Mouse (Mus musculus) G1E-ER4 (cell line): ENCODE data around the gene Mbd5. TPM values are rescaled to one million over a fixed set of nuclear protein-coding genes. Genes with fewer than 3 reads are reported as not detected.

Experiments
- GATA1 ChIP-seq: IDR thresholded peaks from one replicate; pipeline ENCODE4 v1.8.0; 2012; ENCODE audit warnings: low read length, inconsistent platforms
- polyA plus RNA-seq: library from polyadenylated mRNA; stranded (reverse); fragments of >175 nt; gene quantifications from 2 replicates; pipeline ENCODE4 v1.2.3, GENCODE M21; 2012

The Mbd5 gene
- polyA plus RNA-seq, 1 experiment, result 0.49 TPM

DNA sequence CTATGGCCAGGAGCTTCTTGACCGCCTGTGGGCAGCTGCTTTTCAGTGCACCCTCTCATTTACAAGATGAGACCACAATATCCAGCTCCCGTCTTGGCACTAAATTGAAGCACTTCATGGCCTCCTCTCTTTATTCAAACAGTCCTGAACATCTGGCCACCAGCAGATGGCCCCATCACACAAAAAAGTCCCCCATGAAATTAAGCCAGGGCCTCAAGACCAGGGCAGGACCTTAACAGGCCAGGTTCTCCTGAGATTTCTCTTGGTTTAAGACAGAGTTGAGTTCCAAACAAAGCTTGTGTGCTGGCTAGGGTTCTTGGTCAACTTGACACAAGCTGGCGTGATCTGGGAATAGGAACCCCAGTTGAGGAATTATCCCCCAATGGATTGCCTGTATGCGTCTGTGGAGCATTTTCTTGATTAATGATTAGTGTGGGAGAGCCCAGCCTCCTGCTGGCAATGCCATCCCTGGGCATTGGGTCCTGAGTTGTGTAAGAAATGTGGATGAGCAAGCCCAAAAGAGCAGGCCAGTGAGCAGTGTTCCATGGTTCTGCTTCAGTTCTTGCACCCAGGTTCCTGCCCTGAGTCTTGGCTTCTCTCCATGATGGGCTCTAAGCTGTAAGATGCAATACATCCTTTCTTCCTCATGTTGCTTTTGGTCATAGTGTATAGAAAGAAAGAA is 409.7 kb downstream of the Mbd5 start:
- no peak for TF ChIP-seq GATA1

DNA sequence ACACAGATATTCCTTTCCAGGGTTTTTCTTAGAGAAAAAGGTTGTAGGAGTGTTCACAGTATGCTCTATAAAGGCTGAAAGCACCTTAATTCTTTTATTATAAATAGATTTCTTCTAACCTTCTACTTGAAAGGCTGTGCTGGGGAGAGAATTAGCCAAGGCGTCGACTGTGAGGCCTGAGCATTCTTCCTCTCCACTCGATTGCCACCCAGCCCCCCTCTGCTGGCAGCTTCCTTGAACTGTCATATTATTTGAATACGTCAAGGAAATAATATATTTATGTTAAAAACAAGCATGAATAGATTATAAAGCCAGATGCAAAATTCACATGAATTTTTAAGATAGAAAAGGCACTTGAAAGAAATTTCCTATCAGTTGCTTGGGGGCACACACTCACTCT is 410.4 kb downstream of the Mbd5 start:
- no peak for TF ChIP-seq GATA1

GRCm38 (mm10) chr2:49364546-49364945 is 415.2 kb downstream of the Mbd5 start:
- TF ChIP-seq GATA1, result no peak

DNA sequence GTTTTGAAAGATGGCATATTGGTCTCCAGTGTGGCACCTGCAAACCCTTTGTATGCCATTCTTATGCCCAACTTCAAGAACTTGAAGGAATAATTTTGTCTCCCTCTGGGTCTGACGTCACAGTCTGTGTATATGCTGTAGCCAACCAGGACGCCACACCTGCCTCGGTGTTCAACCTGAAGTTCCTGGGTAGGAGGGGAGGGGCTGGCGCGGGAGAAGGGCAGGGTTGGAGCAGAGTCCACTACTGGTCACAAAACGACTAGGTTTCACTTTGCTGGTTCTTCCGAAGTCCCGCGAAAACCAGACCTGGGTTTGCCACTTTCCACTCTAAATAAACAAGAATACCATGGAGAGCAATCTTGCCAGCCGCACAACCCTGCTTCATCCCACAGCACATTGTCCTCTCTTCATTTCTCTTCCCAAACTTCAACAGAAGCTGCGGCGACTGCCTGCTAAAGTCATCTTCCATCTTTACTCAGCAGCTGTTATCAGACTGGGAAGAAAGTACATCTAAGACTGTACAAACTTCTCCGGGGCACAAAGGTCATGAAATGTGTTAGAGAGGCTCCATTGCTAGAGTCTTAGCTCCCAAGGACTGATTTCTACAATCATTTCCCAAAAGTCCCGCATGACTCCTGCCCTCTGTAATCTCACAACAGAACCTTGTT is 417.7 kb downstream of the Mbd5 start:
- TF ChIP-seq GATA1, result no peak

DNA sequence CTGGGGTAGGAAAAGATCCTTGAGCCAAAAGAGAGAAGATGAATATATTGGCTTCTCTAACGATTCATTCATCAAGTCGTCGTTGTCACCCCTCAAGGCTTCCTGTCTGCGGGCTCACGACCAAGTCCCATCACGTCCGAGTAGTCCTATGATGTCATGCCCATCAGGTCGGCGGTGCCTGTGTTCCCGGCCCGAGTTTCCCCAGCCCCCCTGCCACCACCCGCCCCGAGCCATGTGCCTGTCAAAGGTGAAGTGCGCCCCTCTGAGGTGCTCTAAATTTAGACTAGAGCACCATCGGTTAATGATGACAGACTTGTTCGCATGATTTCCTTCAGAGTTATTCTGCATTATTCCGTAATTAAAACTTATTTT is 418.2 kb downstream of the Mbd5 start:
- TF ChIP-seq GATA1, result no peak

DNA sequence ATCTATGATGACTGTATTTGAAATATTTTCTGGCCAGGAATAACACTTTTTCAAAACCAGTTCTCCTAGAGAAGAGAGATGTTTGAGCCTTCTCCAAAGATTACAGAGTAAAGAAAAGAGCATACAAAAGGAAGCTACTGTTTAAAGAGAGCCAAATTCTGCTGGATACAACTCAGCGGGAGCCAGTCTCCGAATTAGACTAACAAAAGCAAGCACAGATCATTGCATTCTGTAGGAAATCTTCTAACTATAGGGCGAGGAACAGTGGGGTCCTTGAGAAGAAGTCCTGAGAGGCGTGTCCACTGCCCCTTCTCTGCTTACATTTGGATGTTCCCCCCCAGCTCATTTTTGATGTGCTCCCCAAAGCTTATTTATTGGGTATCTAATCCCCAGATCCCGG is 422.3 kb downstream of the Mbd5 start:
- TF ChIP-seq GATA1, result no peak

GRCm38 (mm10) chr2:49372586-49372985 is 423.3 kb downstream of the Mbd5 start:
- no peak for TF ChIP-seq GATA1

Other genes starting within 250 kb of the Mbd5 start
- gene Acvr2a, start 135.4 kb upstream of the Mbd5 start, polyA plus RNA-seq, result 0.14 and 0.15 TPM in 2 replicates
- gene Orc4, start 769 bp downstream of the Mbd5 start, polyA plus RNA-seq, result 18.5 and 19.2 TPM in 2 replicates